Mouse (Mus musculus): ENCODE data around the gene Chd3.
A peak's percentile ranks its signal among the peaks of the same experiment; 100 is the strongest.

Chd3 gene

DNA sequence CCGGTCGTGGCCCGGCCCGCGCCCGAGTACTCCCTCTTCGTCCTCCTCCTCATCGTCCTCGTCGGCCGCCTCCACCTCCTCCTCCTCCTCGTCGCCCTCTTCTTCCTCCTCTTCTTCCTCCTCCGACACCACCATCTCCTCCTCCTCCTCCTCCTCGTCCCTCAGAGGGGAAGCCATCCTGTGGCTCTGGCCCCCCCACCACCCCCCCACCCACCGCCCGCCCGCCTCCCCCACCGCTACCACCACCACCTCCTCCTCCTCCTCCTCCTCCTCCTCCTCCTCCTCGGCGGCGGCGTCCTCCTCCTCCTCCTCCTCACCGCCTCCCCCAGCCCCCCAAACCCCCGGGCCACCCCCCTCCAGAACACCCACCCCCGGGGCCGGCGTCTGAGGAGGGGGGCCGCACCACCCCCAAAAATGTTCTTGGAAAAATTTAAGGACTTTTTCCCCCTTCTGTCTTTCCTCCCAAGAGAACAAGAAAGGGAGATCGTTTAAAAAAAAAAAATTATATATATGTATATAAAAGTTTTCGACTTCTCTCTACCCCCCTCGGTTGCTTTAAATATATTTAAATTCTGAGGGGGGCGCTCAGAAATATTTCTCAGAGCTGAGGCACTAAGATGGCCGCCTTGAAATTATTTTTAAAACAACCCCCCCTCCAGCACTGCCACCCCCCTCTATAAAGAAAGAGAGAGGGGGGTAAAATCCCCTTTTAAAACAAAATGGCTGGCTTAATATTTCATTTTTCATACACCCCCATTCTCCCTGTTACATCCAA is at the start of gene Chd3:
TSS of gene Chd3 (minus strand) at position 192 of the 775 bp plus-strand sequence.
- DNase-seq, result peak; percentile 44

DNA sequence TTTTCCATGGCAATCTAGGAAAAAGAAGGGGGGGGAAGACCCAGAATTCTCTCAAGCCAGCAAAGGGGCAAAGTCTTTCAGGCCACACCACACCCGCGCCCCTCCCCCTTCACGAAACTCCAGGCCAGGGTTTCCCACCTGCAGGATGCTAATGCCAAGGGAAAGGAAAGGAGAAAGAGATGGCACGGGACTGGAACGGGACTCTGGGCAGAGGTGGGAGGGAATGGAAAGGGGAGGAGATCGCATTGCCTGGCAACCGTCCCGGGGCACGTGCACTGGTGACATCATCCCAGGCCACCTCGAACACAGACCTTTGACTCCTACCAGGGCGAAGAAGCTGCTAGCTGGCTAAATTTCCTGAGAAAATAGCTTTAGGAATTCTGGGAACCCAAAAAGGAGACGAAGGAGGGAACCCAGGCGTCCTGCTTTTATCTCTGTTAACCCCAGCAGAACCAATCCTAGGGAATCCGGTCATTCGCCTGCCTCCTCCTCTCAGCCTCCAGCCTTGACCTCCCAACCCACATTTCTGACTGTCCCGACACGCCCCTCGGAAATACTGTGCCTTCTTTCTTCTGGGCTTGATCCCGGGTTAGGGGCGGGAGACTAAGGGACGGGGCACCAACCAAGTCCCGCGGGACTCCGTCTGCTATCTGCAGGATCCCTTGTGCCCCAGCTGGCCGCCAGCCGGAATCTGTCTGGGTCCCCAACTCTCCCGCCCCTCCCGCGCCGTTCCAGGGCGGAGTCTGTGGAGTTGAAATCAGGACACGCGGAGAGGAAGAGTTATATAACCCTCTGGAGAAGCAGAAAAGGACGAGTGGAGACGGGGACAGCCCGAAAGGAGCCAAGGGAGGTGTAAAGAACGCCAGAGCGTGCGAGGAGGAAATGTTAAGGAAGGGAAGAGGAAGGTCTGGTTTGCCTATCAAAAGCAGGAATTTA is 48.5 kb upstream of the Chd3 start:
- DNase-seq, result peak; percentile 71

DNA sequence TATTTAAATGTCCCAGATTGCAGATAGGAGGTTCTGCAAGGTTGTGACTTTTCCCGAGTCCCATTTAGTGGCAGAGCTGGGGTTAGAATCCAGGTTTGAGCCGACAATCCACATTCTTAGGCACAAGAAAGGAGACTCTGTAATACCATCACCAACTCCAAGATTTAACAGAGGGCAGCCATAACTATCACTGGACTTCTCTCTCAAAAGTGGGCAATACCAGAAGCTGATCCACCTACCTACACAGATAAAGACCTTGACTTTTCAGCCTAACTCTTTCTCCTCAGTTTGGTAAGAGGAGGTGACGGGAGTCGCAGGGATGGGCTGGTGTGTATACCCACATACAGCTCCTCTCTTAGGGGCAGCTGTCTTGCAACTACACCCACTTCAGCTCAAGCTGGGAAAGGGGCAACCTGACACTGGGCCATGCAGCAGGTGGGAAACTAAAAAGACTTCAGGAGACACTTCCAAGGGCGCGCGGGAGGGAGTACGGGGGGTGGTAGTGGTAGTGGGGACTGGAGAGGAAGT is 47.8 kb upstream of the Chd3 start:
- no peak for DNase-seq

DNA sequence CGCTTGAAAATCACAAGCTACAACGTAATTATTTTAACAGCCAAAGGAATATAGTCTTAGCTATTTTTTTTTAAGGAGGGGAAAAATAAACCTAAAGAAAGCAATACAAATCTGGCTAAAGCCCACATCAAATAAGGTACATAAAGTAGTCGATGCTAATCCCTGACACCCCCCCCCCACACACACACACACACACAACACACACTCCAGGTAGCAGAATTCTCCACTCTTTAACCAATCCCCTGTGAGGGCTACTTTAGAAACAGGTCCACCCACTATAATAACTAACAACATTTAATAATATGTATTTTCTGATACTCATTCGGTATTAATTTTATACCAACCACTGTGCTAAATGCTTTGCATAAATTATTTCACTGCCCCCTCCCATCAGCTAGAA is 47.3 kb upstream of the Chd3 start:
- no peak for DNase-seq

DNA sequence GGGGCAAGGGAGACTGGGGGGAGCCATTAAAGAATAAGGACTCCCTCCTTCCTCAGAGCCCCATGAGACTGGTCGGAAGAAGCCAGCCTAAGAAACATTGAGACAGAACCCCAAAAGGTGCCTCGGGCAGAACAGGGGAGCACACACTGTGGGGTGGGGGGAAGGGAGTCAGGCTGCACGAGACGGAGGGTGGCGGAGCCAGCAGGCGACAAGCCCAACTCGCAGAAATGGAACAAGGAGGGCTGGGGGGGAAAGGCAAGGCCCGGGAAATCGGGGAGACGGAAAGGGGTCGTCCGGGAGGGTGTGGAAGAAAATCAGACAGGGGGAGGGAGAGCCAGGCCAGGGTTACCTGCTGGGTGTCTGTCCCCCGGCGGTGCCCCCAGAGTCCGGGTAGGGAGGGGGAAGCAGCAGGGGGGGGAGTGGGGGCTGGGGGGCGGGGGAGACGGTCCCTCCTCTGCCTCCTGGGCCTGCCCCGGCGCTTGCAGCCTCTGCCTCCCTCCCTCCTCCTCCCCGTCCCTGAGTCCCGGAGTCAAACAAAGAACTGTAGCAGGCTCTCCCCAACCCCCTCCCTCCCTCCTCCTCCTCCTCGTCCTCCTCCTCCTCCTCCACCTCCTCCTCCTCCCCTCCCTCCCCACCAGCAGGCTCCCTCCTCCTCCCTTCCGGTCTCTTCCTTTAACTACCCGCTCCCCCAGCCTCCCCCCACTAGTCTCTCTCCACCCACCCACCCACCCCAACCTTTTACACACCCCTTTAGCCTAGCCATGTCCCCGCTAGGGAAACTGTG is 46.7 kb upstream of the Chd3 start:
- DNase-seq, result peak; percentile 79

DNA sequence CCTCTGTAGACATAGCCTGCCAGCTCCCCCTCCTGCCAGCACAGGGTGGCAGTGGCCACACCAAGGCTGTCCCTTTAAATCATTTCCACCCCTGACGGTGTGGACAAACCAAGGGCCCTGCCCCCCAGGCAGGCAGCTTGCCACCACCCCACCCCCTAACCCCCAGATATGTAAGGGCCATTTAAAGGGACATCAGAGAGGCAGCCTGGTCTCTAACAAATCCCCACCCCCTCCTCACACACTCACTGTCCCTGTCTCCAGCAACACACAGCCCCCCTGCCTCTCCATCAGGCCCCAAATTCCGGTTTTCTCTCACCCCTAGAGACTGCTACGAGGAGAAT is 46.1 kb upstream of the Chd3 start:
- no peak for DNase-seq

DNA sequence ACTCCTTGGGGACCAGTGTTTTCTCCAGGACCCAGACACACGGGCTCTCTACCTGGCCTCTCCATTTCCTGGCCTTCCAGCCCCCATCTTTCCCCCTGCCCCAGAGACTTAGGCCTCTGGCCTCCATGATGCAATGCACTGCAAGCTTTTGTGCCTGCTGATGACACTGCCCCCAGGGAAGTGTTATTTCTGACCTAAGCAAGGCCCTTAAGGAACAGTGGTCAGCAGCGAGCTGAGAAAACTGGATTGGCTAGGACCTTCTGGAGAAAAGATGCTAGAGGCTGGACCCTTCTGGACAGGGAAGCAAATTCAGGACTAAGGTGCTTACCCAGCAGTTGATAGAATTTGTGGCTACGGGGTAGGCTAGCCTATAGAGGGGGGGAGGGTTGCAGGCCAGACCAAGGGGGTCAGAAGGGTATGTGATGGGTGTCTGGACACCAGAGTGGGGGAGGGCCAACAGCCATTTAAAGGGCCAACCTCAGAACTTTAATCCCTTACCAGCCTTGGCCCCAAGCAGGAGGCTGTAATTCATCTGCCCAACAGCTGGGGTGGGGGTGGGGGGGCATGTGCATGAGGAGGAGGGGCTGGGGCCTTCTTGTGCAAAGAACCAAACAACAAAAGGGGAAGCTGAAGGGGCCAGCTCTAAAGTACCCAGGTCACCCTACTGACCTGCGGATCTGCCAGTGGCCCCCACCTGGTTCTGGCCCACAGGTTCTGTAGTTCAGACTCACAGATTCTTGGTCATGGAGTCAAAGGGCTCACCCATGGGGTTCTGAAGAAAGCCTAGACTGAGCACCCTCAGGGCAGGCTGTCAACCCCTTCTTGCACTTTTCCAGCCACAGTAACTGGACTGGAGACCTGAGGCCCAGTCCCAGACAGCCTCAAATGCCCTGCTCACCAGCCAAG is 45.5 kb upstream of the Chd3 start:
- no peak for DNase-seq

DNA sequence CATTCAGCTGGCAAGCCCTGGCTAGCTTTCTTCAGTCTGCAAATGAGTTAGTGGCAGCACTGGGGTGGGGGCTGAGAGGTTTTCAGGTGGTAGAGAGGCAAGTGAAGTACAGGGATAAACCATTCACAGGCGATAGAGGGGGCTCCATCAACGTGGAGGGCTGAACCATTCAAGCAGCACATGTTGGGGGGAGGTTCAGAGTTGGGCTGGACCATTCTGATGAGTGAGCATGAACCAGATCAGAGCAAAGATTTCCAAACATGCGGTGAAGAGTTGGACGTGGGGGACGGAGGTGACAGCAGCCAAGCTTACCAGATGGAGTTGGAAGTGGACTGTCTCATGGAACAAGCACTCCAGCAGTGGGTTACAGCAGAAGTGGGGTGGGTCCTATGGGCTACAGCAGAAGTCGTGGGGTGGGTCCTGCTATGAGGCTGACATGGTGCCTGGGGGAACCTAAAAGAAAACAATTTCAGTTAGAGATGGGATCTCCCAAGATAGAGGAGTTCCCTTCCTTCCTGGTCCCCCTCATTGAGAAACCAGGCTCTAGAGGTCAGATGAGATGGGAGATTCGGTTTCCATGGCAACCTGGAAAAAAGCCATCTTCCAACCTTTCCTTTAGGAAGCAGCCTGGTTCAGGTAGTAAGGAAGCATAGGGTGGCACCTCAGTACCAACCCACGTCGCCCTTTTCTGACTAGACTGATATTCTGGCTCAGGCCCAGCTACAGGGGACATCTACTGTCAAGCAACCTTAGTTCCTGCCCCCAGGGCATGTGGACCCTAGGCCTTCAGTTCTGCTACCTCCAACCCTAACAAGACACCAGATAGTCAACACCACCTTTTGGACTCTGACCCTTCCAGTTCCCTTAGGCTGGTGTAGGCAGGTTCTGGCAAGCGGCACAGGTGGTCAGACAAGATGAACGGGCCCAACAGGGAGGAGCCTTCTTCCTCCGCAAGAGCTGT is 44.3 kb upstream of the Chd3 start, which contains the start of gene Kdm6b:
TSS of gene Kdm6b (minus strand) at position 455 of the 961 bp plus-strand sequence.
- DNase-seq, result peak; percentile 79

DNA sequence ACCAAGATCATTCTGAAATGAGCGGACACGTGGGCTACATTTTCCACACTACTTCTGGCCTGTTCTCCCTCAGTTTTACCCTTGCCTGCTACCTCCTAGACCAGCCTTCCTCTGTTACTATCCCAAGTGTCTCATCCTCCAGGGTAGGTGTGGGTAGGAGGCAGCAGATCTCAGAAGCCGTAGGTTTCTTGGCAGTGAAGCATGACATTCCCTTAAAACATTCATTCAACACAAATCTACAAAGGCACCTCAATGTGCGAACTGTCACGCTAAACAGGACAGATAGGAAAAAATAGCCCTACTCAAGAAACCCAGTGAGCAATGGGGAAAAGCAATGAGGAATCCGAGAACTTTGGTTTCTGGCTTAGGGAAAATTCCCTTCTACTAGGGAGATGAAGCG is 43.3 kb upstream of the Chd3 start:
- DNase-seq, result no peak

DNA sequence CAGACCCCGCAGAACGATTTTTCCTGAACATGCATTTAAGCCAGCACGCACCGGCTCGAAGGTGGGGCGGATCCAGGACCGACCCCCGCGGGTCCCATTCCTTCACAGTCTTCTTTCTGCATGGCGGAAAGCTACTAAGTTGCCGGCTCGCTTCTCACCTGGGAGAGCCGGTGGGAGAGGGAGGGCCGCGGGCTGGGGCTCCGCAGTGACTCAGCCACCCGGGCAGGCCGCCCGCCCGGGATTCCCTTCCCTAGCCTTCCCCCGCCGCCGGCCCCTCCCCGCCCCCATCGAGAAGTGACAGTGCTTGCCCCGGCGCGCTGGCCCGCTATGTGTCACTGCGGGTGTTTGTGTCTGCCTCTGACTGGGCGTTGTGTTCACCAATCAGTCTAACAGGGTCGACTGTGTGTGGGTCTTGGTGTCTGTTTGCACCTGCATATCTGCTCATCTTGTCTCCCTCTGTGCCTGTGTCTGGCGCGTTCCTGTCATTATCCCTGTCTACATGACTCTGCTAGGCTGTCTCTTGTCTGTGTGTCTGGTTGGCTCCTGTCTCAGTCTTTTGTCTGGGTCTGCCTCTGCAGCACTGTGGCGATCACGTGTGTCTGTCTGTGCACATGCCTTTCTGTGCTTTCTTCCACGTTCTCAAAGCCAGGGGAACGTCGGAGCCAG is 42.5 kb upstream of the Chd3 start:
- DNase-seq, result peak; percentile 71

DNA sequence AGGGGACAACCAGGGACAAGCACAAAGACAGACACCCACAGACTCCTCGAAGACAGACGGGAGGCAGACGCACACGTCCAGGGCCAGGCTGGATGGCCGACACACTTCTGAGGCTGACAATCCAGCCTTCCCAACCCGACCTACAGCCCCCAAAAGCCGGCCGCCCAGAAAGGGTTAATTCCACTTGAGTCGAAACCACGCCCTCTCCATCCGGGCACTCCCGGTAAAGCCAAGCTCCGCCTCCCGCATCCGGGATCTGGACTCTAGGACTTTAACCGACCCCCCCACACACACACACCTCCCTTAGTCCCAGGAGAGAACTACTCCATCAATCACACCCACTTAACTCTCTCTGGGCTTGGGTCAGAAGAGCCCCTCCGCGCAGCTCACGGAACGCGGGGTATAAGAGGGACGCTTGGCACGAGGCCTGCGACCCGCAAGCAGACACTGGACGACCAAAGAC is 41.9 kb upstream of the Chd3 start:
- peak; percentile 95 for DNase-seq

DNA sequence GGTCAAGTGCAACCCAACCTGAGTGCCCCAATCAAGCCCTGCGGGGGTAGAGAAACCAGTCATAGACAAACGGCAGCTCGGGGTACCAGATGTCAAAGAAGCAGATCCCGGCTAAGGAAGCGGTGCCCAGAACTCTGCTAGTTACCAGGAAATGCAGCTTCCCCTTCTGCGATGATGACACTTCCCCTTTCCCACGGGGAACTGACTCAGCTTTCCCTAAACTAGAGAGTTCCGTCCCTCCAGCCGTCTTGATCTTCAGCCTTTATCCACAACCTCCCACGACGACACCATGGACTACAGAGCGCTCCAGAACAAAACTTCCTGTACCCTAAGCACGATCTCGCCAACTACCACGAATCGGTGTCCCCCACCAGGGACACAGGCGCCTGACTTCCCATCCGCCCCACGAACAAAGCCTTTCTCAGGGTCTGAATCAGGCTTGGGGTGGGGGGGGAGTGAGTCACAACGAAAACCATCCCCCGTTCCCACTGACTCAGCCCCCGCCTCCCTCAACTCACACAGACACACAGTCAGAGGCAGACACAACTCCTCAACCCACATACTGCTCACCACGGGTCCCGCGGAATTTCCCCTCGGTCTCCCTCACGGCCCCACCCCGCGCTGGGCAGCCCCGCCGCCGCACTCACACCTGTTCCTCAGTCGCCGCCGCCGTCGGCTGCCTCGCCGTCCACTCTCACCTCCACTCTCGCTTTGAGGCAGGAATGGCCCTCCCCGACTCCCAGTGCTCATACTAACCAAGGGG is 41.3 kb upstream of the Chd3 start:
- DNase-seq, result peak; percentile 78

DNA sequence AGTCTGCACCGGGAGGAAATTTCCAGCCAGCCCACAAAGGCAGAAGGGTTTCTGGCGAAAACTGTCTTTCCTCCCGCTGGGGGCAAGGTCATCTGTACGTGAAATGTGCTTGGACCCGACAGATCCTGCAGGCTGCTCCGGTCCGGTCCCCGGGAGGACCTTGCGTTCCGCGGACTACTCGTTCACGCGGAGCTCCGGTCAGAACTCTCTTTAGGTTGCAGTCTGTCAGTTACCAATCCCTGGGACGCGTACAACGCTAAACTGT is 40.8 kb upstream of the Chd3 start:
- DNase-seq, result no peak

DNA sequence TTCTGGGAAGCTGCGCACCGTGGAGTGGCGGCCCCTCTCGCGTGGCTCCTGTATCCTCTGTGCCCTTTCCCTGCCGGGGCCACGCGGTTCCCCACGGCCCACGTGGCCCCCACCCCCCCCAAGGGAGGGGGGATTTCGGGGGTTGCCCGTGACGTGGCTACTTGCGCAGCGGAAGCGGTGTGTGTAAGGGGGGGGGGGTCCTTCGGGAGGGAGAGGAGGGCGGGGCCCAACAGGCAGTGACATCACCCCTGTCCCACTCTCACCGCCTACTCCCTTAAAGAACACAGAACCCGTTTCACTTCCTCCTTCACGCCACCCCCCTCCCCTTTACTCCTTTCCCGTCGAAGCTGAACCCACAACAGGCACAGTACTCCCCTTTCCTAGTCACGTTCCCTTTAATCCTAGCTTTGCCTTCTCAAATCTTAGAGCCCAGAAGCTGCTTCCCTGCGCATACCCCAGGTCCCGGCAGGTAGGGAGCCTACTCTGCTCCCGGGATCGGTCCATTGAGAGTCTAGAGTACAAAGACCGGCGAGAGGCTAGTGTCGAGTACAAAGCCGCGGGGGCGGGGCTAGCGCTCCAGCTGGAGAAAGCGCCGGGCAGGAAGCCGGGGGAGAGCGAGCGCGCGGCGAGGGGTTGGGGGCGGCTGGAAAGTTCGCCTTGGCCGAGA is 40.3 kb upstream of the Chd3 start:
- DNase-seq, result peak; percentile 96

DNA sequence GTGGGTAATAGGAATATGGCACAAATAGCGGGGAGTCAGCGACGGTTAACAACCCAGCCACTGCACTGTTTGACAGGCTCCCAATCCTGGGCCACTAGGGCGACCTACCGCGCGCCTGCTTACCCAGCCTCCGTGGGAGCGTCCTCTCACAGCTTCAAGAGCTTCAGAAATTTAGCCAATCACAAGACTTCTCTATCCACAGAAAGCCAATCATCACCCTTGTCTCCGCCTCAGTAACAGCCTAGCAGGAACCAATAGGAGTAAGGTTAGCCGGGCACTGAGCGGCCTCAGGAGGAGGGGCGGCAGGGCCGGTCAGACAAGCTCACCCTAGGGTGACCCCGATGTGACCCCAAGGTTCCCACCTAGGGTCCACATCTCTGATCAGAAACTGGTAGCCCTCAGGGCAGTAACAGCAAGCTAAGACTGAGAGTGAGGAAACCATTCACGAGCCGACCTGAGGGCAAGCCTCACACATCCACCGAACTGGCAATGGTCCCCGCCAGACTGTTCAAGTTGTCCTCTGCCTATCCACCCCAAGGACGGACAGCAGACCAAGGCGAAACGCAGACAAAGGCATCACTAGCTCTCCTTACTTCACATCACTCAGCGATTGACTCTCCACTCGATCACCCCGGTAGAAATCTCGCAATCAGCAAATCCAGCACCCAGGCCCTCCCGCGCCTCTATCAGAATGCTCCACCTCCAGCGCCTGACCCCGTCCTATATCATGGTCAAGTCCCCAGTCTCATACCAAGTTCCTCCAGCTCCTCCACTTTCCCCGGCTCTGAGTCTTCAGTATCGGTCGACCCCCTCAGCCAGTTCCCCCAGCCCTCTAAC is 39.6 kb upstream of the Chd3 start:
- peak; percentile 79 for DNase-seq

DNA sequence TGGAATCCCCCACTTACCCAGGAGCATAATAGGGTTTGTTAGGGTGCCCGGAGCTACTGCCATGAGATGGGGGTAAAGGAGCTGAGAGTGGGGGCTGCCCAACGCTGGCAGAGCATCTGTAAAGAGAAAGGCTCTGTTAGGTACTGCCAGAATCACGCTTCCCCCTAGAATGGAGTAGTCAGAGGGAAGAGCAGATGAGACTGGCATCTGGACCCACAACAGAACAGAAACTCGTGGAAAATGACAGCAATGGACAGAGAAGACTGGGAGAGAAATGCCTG is 38.5 kb upstream of the Chd3 start:
- no peak for DNase-seq

DNA sequence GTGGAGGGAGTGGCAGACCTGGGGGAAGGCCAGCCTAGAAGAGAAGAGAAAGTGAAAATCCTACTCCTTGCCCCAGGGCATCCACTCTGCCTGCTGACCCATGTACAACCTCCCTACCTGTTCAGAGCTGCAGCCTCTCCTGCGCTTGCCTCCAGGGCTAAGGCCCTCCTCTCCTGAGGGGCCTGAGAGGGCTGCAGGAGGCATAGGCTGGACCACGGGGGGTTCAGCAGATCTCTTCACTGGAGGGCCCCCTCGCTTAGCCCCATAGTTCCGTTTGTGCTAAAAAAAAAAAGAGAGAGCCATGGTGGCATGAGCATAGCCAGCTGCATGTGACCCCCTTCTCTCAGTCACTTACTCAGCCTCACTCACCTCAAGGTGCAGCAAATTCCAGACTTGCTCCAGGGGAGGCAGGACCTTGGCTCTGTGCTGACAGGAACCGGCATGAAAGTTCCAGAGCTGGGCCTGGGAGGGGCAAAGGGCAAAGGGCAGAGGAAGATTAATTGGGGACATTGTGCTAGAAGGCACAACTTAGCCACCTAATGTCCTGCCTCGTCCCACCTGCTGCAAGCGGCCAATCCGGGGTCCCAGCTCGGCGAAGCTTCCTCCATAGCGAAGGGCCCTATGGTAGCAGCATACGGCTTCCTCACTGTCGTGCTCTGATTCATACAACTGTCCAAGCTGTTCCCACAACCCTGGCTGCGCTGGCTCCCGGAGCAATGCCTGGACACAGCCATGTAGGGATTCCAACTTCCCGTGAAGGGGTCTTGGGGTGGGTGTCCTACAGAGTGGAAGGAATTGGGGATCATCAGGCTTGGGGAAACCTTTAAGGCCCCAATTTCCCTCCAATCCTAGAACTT is 37.9 kb upstream of the Chd3 start:
- no peak for DNase-seq
